Mouse (Mus musculus) C2C12 (cell line): ENCODE data around the gene Tpk1.

Experiments
- CEBPB ChIP-seq: IDR thresholded peaks from one replicate; pipeline ENCODE4 v1.6.1; 2011; ENCODE audit warnings: low read depth, mild to moderate bottlenecking, control low read depth, moderate library complexity
- CTCF ChIP-seq: IDR thresholded peaks from one replicate; pipeline ENCODE4 v1.5.1; 2011; ENCODE audit not compliant: control insufficient read depth, insufficient read depth, insufficient read length
- FOSL1 ChIP-seq: IDR thresholded peaks from one replicate; pipeline ENCODE4 v1.8.0; 2011; ENCODE audit warnings: mild to moderate bottlenecking, low read length; ENCODE audit not compliant: poor library complexity, insufficient read depth, severe bottlenecking
- MAX ChIP-seq: IDR thresholded peaks from one replicate; pipeline ENCODE4 v1.6.1; 2011; ENCODE audit warnings: mild to moderate bottlenecking, control low read depth
- MYOD1 ChIP-seq: IDR thresholded peaks from one replicate; pipeline ENCODE4 v1.6.1; 2011; ENCODE audit warnings: low read depth; ENCODE audit not compliant: control insufficient read depth, insufficient read length
- USF1 ChIP-seq: IDR thresholded peaks from one replicate; pipeline ENCODE4 v1.6.1; 2011; ENCODE audit warnings: low read depth, mild to moderate bottlenecking, control low read depth, moderate library complexity

- no peak for TF ChIP-seq CTCF
- no peak for TF ChIP-seq MYOD1
- TF ChIP-seq CEBPB = no peak
- no peak for TF ChIP-seq MAX
- TF ChIP-seq USF1 = no peak
- TF ChIP-seq FOSL1 = no peak
These were observed 22.4 kb downstream of the Tpk1 start for GRCm38 (mm10) chr6:43643718-43644117.
